7 mouse cellular contexts compared by ENCODE assay signal in genomic region chr10:60350805-60351167, GRCm38 (mm10). TPM values are rescaled to one million over a fixed set of nuclear protein-coding genes. Genes with fewer than 3 reads are reported as not detected.
DNase-seq lines count a peak whose midpoint lies in the region; ATAC-seq and TF ChIP-seq lines count a peak whose summit lies in the region.

No protein-coding gene starts in this region.

- no peak for TF ChIP-seq CTCF in bone marrow, adult 2 months (IDR thresholded peaks at IDR 0.05; ENCODE audit: control insufficient read depth, insufficient read depth, low read length)

- ATAC-seq in forebrain, embryonic 13.5 days, result peak; percentile 58; the same call in 1 of the 2 replicates
- 0 out of 2 replicates have a peak, but pooled peaks have one; percentile 13 for ATAC-seq in megakaryocyte, adult 5-6 weeks (ENCODE audit: poor library complexity, severe bottlenecking)

- H3K27me3 ChIP-seq in forebrain, embryonic 13.5 days, result peaks cover 23% of the 10 kb centered on the region

- H3K9me3 ChIP-seq in forebrain, embryonic 13.5 days (replicated peaks), result no peaks in the 10 kb centered on the region

- WGBS in bone marrow, adult 2 months, result 7% methylated on average over 3 of the region's 3 CpGs
- WGBS in forebrain, embryonic 13.5 days, result 52% methylated on average over 3 of the region's 3 CpGs

- H3K4me1 ChIP-seq in bone marrow, adult 2 months (ENCODE audit: control insufficient read depth, insufficient read depth, low read length), result peaks cover 13% of the 10 kb centered on the region
- peaks cover 24% of the 10 kb centered on the region for H3K4me1 ChIP-seq in forebrain, embryonic 13.5 days

- peak; percentile 77 for DNase-seq in MEL-GATA-1-ER (ENCODE audit: extremely low read depth, low read depth)
- peak; percentile 92 to 99 for DNase-seq in heart, postnatal 36 days
- DNase-seq in left cerebral cortex, adult 8-10 months (ENCODE audit: low spot score in 2 of 2), result peak; percentile 39 to 59
- DNase-seq in spleen, adult 12 weeks (ENCODE audit: low spot score), result peak; percentile 90

- no peaks in the 10 kb centered on the region for H3K36me3 ChIP-seq in forebrain, embryonic 13.5 days (ENCODE audit: poor library complexity, severe bottlenecking)

- H3K27ac ChIP-seq in bone marrow, adult 2 months (ENCODE audit: control insufficient read depth, insufficient read depth, low read depth, low read length, poor library complexity), result peak overlapping the region; percentile 69
- no peak overlapping the region for H3K27ac ChIP-seq in forebrain, embryonic 13.5 days

- no peak overlapping the region for H3K9ac ChIP-seq in forebrain, embryonic 13.5 days

- TF ChIP-seq POLR2A in bone marrow, adult 2 months (IDR thresholded peaks at IDR 0.05; ENCODE audit: borderline replicate concordance, control insufficient read depth, low read depth, low read length), result no peak

- peak overlapping the region; percentile 19 for H3K4me3 ChIP-seq in bone marrow, adult 2 months (replicated peaks; ENCODE audit: control insufficient read depth, low read depth, low read length)
- H3K4me3 ChIP-seq in forebrain, embryonic 13.5 days, result 0 out of 2 replicates have a peak overlapping the region, but pooled peaks have one; percentile 0

- intact Hi-C loops in heart, postnatal 36 days (cut with DNase I), result loop anchor here (5.0 kb wide), 1 partner anchor 482 kb away; the partner anchor contains the start of gene Unc5b

- H3K4me2 ChIP-seq in forebrain, embryonic 13.5 days, result peak overlapping the region; percentile 27; the same call in 1 of the 2 replicates

RNA-seq across cellular contexts. Expression of gene Vsir, which starts 4.1 kb away (rescaled TPM):
- 39.7 and 97.9 TPM in 2 replicates for polyA plus RNA-seq in bone marrow, adult 2 months (2011; ENCODE audit: insufficient read depth, insufficient read length, low replicate concordance, missing spikeins)
- 1.2 and 1.3 TPM in 2 replicates for polyA plus RNA-seq in forebrain, embryonic 13.5 days (2015; fragmentation: Nextera tagmentation; extraction: Ambion mirVana)
- 10 to 100 TPM; 17.6 to 27.0 TPM for total RNA-seq in heart, postnatal 36 days (2021)
- 10 to 100 TPM; 20.2 to 54.7 (median 33.7) TPM for total RNA-seq in left cerebral cortex, adult 8-10 months (2022)
- 267 and 312 TPM in 2 replicates for total RNA-seq in megakaryocyte, adult 5-6 weeks (2015)
- 783 and 809 TPM in 2 replicates for total RNA-seq in megakaryocyte, adult 5-6 weeks (2017)

RNA-seq across cellular contexts. Expression of gene Gm17455, which starts 48.7 kb away (rescaled TPM):
- 1.9 and 6.0 TPM in 2 replicates for polyA plus RNA-seq in bone marrow, adult 2 months (2011; ENCODE audit: insufficient read depth, insufficient read length, low replicate concordance, missing spikeins)
- polyA plus RNA-seq in forebrain, embryonic 13.5 days (2015; fragmentation: Nextera tagmentation; extraction: Ambion mirVana), result 2.0 and 4.2 TPM in 2 replicates
- not detected for total RNA-seq in heart, postnatal 36 days (2021)
- 1 to 10 TPM in 1 of 4 experiments, under 1 TPM in 1, not detected in 2; 0.75 to 1.7 TPM for total RNA-seq in left cerebral cortex, adult 8-10 months (2022)
- total RNA-seq in megakaryocyte, adult 5-6 weeks (2015), result 0.91 and 1.0 TPM in 2 replicates
- total RNA-seq in megakaryocyte, adult 5-6 weeks (2017), result 0.20 TPM in 1 of 2 replicates, not detected in the other

Comparison
In these comparisons a context has a peak if more than half of its experiments do, and no peak if none do; other contexts are left out.
1. RNA of gene Vsir, which starts 4.1 kb away (total RNA-seq): 267 to 809 TPM in megakaryocyte, adult 5-6 weeks; 20.2 to 54.7 TPM in left cerebral cortex, adult 8-10 months and 17.6 to 27.0 TPM in heart, postnatal 36 days; every median in the first group is over 4 times any median in the second.
2. Peak in every context shown above with its lines, with median percentiles within 50 percentile points of each other: DNase-seq.